Mouse (Mus musculus) frontal cortex, postnatal 25 days (tissue): ENCODE measurements at regions not wholly inside any gene's neighbourhood (a gene's known extent, or its start where the extent isn't known, plus 50 kb on each side); places are given as distances from the start of the nearest gene placed in this dataset.

Experiments used
- DNase-seq, 2 experiments: peaks; one replicate each; pipeline ENCODE4 v3.0.0; 2022; ENCODE audit warnings: low spot score in 2 of 2

DNA sequence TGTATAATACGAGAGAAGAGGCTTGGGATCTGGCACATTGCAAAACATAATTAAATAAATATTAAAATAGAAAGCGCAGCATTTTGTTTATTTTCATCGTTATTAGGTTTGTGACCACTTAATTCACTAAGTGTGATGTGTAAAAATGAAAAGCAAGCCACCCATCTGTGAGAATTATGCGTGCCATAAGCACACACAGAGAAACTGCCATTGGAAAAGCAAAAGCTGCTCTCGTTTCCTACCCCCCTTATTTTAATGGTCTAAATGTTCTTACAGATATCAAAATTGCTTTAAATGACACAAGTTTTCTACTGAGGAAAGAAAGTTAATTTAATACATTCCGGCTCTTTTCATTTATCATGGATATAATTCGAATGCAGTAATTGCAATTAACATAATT, 2780.8 kb upstream of the Gm7489 start:
- DNase-seq, result no peak

DNA sequence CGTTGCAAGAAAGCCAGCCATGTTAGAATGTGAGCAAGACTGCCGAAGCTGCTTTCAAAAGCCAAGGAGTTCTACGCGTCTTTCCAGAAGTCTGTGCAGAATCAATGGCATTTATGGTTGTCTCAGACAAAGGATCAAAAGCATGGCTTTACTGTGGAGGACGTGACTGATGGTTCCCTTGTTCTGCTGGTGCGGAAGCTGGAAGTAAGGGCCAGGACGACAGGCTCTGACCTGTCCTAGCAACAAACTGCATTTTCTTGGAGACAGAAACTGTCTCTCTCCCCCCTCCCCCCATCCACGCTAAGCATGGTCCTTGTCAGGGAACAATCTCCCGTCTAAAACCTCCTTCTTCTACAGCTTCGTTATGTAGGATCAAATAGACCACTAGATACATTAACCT, 2780.3 kb upstream of the Gm7489 start:
- no peak for DNase-seq

DNA sequence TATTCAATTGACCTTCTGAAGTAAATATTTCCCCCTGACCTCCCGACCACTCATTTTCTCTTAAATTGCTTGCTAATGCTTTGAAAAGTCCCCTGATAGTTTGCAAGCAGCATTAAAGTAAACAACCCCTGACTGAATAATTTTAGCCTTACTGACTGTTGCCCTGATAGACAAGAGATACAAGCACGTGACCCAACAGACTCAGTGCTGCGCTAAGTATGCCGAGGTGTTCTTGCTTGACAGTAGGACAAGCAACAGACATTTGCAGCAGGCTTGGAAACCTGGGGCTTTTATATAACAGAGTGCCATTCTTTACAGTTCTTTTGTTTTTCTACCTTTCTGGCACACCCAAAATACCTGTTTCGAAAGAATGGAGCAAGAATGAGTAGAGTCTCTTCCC, 2779.9 kb upstream of the Gm7489 start:
- no peak for DNase-seq

DNA sequence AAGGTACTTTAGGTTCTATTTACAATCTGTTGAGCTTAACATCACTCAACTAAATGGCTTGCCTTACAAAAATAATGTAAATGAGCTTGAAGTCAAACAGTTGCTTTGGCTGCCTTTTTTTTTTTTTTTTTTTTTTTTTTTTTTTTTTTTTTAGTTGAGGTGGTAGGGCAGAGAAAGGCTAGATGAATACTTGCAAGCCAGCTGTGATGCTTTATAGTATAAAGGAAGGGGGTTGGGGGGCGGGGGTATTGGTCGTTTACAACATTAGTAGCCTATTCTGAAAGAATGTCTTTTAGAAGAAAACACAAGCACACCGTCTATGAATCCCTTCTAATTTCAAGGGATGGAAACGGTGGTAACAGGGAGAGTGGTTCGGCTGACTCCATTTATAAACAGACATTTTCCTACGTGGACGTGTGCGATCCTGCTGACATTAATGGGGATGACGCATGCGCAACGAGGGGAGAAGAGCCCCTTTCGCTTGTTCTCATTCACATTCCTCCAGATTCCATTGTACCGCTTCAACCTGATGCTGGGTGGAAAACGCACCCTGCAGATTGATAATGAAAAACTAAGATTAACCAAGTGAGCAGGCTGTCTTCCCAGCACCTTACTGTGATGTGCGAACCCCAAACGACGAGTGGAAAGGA, 2779.2 kb upstream of the Gm7489 start:
- no peak for DNase-seq

DNA sequence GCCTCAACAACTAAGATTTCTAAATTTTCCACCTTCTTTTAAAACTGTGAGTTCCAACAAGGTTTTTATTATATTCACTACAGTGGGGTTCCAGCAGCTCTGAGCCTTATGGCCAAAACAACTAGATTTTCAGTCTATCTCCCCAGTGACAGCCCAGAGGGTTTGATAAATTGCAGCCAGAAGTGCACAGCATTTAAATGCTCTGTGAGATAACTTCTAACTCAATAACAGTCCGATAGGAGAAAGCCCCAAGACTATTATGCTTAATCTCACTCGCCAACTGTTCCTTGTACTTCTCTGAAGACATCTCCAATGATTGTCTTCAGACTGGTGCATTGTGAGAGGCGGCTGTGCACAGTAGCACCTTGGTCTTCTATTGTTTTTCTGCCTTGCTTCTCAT, 2774.5 kb upstream of the Gm7489 start:
- no peak for DNase-seq

DNA sequence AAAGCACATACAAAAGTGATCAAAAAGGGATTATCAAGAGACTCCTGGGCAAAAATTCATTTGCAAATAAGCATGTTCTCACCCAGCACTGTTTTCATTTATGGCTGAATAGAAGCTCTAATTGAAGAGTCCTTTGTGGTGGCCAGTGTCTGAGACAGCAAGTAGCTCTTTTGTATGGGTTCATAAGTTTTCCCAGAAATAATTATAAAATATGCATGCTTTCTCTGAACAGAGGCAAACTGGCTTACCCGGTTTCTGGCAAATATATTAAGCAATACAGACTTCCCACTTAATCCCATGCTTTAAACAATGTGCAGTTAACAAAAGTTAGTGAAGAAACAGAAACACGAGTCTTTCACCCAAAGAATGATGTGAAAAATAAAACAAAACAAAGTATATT, 2758.8 kb upstream of the Gm7489 start:
- no peak for DNase-seq

DNA sequence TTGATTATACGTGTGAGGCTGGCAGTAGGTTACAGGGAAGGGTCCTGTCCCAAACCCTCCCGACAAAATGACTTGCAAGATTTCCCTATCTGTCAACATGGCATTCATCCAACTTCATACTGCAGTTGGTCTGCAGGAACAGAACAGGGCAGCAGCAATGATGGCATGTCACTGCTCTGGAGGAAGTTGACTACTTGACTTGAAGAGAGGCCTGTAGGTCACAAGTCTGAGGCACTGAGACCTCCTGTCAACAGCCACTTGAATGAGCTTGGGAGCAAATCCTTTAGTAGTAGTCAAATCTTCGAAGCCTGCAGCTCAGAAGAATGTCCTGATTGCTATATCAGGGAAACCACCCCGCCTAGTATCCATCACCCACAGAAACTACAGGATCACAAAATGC, 2753.7 kb upstream of the Gm7489 start:
- DNase-seq, result no peak

DNA sequence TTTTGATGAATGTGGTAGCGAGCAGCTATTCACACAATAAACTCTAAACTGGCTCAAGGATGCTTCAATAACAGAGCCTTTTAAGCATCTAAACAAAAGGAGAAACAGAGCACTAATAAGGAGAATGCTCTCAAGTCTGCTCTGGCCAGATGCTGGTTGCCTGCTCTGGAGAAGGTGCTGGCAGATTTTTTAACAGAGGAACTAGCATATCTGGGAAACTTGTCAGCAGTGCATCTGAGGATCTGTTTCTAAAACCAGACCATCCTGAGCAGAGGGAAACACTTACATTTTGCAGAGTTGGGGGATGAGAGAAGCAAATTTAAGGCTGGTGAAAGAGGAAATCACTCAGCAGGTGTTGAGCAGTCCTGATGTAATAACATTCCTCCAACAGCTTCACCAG, 2748.6 kb upstream of the Gm7489 start:
- no peak for DNase-seq

DNA sequence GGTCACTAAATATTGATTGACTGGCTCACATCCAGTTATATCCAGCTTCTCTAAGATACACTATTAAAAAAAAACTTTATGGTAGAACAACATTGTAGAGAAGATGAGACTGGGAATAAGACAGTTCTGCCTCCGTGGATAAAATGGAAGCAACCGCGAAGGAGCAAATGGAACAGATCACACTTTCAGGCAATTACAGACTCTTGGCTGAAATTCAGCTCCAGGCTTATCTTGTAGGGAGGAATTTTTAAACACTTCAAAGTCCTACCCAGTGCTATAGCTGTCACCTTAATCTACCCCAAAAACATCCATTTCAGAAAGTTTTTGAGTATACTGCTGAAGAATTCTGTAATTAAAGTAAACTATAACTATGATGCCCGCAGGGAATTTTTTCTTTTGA, 2745.2 kb upstream of the Gm7489 start:
- no peak for DNase-seq

DNA sequence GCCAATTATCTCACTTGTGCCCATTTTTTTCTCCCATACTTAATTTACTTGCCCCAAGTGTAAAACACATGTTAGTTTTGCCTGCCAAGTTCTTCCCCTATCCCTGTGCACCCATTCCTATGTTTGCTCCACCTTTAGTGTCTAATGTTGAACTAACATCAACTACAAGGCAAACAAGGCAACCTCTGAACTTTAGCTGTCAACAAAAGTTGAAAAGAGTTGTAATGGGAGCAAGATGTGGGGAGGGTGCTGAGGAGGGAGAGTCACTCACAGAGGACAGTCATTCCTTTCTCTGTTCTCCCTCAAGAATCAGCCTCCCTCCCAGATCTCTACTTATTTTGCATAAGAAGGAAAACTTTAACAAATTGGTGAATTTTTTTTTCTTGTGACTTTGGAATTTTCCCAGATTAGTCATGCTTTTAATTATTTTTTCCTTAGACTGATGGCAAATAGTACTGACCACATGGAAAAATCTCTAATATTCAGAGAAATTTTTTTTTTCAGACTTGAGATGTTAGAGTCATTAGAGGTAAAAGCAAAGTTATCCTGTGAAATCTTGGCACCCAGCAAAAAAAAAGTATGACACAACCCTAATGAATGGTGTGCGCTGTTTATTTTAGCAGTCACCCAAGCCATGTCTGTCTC, 2710.6 kb upstream of the Gm7489 start:
- DNase-seq, result no peak

DNA sequence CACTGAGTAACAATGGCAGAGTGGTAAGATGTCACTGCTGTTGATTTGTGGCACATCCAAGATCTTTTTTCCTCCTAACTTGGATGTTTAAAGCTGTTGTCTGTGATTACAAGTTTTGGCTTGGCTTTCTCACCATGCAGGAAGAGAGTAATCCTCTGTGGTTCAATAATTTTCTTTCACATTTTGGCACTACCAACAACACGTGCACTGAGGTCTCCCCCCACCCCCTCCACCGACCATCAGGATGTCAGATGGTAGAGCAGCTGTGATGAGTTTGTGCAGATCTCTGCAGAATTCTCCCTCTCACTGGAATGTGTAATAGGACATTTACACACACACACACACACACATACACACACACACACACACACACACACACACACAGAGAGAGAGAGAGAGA, 2708.2 kb upstream of the Gm7489 start:
- DNase-seq, result no peak

DNA sequence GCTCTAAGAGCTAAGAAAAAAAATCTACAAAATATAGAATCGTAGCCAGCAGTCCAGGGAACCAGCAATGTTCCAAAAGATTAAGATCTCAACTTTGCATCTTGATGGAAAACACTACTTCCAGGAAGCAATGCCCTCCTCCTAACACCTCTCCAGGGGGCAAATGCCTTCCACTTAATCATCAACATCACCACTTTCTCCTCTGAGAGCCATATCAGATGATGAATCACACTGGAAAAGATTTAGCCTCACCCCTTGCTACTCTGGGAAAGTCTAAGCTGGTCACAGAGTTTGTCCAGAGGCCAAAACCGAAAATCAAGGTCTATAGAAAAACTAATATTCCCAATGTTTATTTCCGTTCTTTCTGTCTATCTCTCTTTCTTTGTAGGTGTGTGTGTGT, 2695.6 kb upstream of the Gm7489 start:
- DNase-seq, result no peak

DNA sequence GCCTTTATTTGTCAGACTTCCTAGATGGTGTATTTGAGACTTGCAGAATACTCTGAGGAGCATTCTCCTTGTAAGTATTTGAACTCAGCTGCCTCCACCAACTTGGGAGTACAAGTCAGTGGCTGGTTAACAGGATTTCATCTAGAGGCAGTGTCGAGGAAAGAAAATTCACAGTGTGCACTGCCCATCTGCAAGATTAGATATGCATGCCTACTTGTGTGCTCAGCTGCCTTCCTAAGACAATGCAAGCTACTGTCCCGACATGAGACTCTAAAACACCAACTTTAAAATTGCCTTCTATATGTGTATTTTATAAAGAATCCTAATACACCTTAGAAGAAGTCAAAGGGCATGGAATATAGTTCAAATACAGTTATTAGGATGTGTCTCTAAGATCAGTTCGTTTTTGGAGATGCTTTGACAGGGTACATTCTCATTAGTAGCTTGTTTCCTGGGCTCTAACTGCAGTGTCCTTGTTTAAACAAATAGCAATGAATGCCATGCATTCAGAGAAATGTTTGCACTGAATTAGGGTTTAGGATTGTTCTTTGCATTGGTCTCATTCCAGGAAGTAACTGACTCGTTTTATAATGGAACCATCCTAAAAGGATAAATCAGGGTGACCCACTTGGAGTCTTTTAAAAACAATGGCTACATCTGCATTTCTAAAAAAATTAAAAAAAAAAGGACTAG, 2687.1 kb upstream of the Gm7489 start:
- no peak for DNase-seq

DNA sequence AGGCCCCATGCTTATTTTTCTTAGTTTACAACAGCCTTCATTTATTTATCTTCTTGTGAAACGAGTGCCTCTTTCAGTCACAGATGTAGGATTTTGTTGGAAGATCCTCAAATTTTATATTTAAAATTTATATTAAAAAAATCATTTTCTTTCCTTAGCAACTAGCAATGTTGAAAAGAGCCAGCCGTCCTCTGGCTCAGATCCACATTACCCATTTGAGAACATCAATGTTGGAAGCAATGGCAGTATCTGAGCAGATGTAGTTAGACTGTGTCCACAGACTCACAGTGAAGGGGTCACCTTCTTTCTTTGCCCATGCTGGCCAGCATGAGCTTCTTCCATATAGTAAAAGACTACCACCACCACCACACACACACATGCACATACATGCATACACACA, 2681.4 kb upstream of the Gm7489 start:
- DNase-seq, result no peak

DNA sequence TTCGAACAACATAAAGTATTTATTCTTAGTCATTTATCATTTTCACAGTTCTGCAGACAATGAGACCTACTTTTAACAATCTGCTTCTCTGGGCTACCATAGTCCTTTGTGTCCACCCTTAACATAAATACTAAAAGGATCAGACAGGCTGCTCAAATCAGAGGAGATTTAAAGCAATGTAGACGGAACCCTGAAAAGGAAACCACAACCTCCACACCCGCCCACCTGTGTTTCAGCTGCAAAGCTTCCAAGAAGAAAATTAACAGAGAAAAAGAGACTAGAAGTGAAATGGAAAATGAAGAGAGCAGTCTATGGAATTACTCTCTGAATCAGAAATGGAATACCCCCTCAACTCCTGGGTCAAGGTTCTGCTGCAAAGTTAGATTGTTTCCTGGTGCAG, 2678.7 kb upstream of the Gm7489 start:
- DNase-seq, result peak in 1 of 2 experiments; percentile 11

DNA sequence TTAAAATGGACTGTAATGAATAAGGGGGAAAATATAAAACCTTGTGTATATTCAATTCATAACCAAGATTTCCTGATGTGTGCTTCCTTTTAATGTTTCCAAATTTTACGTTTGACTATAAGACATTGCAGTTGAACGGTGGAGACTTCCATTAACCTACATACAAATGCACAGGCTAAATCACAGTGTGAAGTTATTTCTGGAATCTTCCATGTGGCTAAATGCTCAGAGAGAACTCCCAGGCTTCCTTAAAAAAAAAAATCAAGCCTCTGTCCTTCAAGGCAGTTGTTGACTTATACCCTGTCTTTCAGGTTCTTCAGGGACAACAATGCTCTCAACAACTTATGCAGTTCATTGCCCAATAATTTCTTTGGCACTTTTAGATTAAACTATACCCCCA, 2677.9 kb upstream of the Gm7489 start:
- DNase-seq, result no peak

DNA sequence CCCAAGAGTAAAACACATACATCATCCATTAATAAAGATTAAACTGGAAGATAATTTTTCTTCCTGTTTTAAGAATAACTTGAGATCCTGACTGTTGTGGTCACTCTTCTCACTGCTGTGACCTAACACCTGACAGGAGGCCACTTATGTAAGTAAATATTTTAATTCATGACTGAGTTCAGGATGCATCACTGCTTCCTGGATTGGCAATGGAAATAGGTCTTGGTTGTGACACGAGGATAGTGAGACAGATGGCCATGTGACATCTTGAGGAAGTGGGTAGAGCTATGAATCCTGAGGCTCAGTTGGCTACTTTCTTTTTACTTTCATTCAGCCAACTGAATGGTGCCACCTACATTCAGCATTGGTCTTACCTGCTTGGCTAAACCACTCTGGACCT, 2649.8 kb upstream of the Gm7489 start:
- DNase-seq, result no peak

DNA sequence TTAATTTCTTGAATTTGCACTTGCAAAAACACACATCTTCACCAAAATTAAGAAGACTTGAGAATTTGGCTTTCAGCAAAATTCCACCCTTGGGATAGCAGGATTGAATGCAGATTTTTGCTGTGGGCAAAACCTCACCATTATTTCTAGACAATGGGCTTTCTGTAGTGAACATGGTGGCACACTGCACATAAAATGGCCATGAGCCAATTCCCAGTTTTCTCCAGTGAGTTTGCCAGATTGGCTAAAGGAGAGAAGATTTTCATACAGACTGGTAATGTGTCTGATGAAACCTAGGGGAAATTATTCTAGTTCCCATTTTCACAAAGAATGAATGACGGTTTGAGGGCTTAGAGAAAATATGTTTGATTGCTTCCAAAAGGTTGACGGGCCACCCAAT, 2640.1 kb upstream of the Gm7489 start:
- no peak for DNase-seq

DNA sequence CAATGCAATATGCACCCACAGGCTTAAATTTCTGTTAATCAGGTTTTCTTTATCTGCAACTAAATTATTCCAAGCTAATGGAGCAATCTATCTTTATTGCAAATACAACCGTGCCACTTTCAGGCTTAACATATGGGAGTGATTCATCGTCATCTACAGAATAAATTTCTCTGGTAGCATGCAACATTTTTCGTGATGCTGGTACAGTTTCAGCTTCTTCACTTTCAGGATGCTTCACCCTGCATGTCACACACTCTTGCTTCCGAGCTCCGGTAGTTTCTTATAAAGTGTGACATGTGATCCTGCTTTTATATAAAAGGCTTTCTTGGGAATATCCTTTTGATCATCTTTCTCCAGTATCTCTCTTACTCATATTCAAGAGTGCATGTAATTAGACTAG, 2637.4 kb upstream of the Gm7489 start:
- DNase-seq, result no peak

DNA sequence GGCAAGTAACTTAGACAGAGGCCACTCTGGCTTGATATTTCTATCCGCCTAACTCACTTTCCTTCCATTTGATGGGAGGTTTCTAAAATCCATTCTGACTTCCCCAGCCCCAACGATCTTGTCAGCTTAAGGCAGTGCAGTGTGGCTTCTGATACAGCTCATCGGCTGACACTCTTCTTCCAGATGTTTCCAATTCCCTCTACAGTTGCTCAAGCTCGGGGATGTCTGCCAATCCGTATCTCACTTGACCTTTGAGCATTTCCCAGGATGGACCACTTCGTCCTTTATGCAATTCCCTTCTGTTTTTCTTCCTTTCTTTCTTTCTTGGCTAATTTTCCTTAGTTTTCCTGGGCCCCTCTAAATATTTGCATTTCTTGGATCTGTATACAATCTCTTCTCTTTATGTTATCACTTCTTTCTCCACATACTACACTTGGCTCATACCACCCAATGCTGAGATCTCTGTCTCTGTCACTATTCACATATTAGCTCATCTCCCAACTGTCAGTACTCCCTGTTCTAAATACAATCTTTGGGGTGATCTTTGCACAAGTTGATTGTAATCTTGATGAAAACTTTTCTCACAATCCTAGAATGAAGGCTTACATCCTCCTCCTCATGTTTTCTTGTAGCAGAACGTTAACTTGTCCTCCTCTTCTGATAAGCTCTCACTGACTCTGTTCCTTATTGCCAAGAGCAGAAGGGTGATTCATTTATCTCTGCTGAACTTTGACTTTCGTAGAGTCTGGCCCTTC, 2636.5 kb upstream of the Gm7489 start:
- DNase-seq, result no peak

DNA sequence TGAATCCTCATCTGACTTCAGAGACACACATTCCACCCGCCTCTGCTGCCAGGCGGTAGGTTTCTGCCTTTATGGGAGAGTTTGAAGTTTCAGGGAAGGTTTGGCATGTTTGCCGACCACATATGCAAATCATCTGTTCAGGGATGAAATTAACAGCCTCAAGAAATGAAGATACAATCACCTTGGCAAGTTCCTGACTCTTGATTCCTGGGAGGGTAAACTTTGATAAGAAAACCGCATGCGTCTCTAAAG, 2636.0 kb upstream of the Gm7489 start:
- DNase-seq, result no peak

DNA sequence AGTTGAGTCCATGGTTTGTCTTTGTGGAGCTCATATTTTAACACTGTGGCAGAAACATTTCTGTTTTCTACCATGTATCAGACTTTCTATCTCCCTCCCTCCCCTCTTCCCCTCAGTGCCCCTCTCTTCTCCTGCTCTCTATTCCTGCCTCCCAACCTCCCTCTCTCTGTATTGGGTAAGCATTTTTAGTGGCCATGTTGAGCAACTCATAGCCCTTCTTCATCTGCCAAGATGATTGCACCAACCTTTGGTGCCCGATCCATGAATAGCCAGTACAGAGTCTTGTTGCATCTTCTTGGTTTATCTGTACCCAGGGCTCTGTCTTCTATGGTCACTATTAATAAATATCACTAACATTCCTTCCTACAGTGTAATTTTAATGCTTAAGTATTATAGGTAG, 2630.6 kb upstream of the Gm7489 start:
- DNase-seq, result no peak

DNA sequence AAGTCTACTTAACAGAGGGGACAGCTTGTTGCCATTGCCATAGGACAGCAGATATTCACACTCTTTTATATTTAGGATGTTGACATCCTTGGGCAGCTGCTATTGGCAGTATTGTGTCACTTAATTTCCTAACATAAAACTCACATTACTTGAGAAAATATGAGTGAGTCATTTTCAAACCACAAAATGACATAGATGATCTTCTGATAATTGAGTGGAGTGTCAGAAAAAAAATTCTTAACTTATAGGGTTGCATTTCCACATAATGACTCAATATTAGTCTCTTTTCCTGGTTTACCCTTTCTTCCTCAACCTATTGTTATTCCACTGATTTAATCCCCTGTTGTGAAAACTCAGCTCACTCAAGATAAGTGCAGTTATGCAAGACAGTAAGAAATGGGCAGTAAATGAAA, 2629.5 kb upstream of the Gm7489 start:
- no peak for DNase-seq
